Mouse (Mus musculus) ES-Bruce4 (cell line): ENCODE results near the gene Enpp6.

Source experiments
- CTCF ChIP-seq: IDR thresholded peaks from one replicate; pipeline ENCODE4 v1.8.1; 2011; ENCODE audit warnings: low read depth, low read length
- EP300 ChIP-seq: IDR thresholded peaks from 2 replicates; pipeline ENCODE4 v1.6.1; 2011; ENCODE audit warnings: low read depth, low read length; ENCODE audit not compliant: insufficient read depth
- POLR2A ChIP-seq: IDR thresholded peaks from one replicate; pipeline ENCODE4 v1.8.1; 2011; ENCODE audit warnings: low read length; ENCODE audit not compliant: insufficient read depth

DNA sequence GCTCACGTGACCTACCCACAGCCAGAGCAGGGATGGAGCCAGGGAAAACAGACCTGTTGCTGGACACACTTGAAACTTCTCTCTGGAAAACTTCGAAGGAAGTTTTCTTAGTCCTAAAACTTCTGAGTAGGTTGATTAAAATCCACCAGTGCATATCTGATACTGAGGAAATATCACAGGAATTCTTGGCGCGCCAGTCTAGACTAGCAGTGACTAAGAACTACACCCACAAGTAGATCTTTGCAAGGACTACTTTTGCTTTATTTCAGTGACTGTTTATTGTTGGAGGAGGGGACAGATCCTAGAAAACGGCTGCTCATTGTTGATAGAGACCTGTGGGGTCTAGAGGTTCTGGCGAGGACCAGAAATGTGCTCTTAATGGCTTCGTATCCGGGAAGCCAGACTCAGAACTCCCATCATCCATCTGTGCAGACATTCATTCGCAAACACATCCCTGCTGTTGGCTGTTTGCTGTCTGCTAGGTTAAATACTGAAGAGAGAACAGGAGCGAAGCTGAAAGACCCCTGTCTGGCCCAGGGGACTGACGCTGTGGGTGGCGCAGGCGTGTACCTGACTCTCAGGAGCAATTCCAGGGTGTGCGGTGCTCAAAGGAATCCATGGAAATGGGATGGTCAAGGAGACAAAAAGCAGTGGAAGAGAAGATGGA is 38.5 kb upstream of the Enpp6 start:
- TF ChIP-seq CTCF (no peak), POLR2A (no peak), EP300 (no peak)
